Mouse (Mus musculus) gastrocnemius, adult 8-10 months (tissue): ENCODE data around the gene Egln2. TPM values are rescaled to one million over a fixed set of nuclear protein-coding genes. Genes with fewer than 3 reads are reported as not detected.

Experiments used
- DNase-seq, 2 experiments: peaks; one replicate each; pipeline ENCODE4 v3.0.0; 2022; ENCODE audit warnings: low spot score in 2 of 2
- microRNA-seq: library from miRNA; unstranded; fragments of <30 nt; microRNA quantifications from one replicate; pipeline ENCODE4 v1.2.0, GENCODE M21; 2022
- total RNA-seq, 4 experiments: library from RNA; stranded (reverse); gene quantifications; 2 replicates each; pipeline ENCODE4 v1.2.4; 2022

The Egln2 gene
- total RNA-seq, 4 experiments from 2014 or later, result 119 to 120 (median 119) TPM

- DNase-seq, result no peak
Observed at GRCm38 (mm10) chr7:27133156-27133555, 33.4 kb downstream of the Egln2 start.

GRCm38 (mm10) chr7:27132588-27132987, 34.0 kb downstream of the Egln2 start:
- DNase-seq, result no peak

GRCm38 (mm10) chr7:27131387-27131786, 35.2 kb downstream of the Egln2 start:
- DNase-seq, result no peak

GRCm38 (mm10) chr7:27130521-27131370, 35.9 kb downstream of the Egln2 start:
- DNase-seq, result no peak

GRCm38 (mm10) chr7:27129811-27130210, 36.8 kb downstream of the Egln2 start:
- no peak for DNase-seq

GRCm38 (mm10) chr7:27128946-27129345, 37.7 kb downstream of the Egln2 start:
- DNase-seq, result no peak

- DNase-seq, result no peak
Observed at GRCm38 (mm10) chr7:27128162-27128561, 38.4 kb downstream of the Egln2 start.

GRCm38 (mm10) chr7:27124969-27125368, 41.6 kb downstream of the Egln2 start:
- DNase-seq, result no peak

- no peak for DNase-seq
Observed at GRCm38 (mm10) chr7:27124305-27124832, 42.2 kb downstream of the Egln2 start.

- DNase-seq, result no peak
Observed at GRCm38 (mm10) chr7:27119676-27120075, 46.9 kb downstream of the Egln2 start, which contains the start of gene Cyp2f2. Gene Cyp2f2, plus strand, starts transcription at chr7:27119909.

- DNase-seq, result peak; percentile 43 to 45
Observed at GRCm38 (mm10) chr7:27118033-27118511, 48.5 kb downstream of the Egln2 start.

- DNase-seq, result no peak
Observed at GRCm38 (mm10) chr7:27111987-27112386, 54.6 kb downstream of the Egln2 start.

GRCm38 (mm10) chr7:27111038-27111437, 55.6 kb downstream of the Egln2 start:
- DNase-seq, result no peak

- DNase-seq, result no peak
Observed at GRCm38 (mm10) chr7:27110327-27110726, 56.3 kb downstream of the Egln2 start.

Small RNA genes within 50 kb of the gene (microRNA-seq; reads per million reads assigned to microRNA genes)
- gene Mir1191 (not detected), gene Mir3101 (not detected)

Other genes with a start within 250 kb of the Egln2 start
- not detected for gene Cyp2a22, start 227.4 kb downstream of the Egln2 start, total RNA-seq
- gene Cyp2a12, start 137.7 kb downstream of the Egln2 start, total RNA-seq, result under 1 TPM in 1 of 4 experiments, not detected in 3; 0.40 TPM
- 1 to 10 TPM in 2 of 4 experiments, under 1 TPM in 2; 0.34 to 1.2 (median 0.77) TPM for gene Cyp2f2, start 46.9 kb downstream of the Egln2 start, total RNA-seq
- not detected for gene Cyp2t4, start 13.1 kb downstream of the Egln2 start, total RNA-seq
- gene Rab4b, start 12.1 kb upstream of the Egln2 start, total RNA-seq, result 1 to 10 TPM; 4.3 to 5.8 (median 4.7) TPM
- not detected for gene Gm21983, start 14.3 kb upstream of the Egln2 start, total RNA-seq
- gene Mia, start 14.4 kb upstream of the Egln2 start, total RNA-seq, result under 1 TPM in 1 of 4 experiments, not detected in 3; 0.75 TPM
- 10 to 100 TPM; 13.2 to 20.5 (median 15.1) TPM for gene BC024978, start 29.0 kb upstream of the Egln2 start, total RNA-seq
- gene Snrpa, start 29.5 kb upstream of the Egln2 start, total RNA-seq, result 10 to 100 TPM; 27.9 to 32.9 (median 31.6) TPM
- gene Itpkc, start 61.9 kb upstream of the Egln2 start, total RNA-seq, result 1 to 10 TPM; 3.5 to 4.6 (median 3.7) TPM
- gene Coq8b, start 66.2 kb upstream of the Egln2 start, total RNA-seq, result 1 to 10 TPM; 2.6 to 3.3 (median 3.0) TPM
- gene Numbl, start 91.6 kb upstream of the Egln2 start, total RNA-seq, result 1 to 10 TPM; 1.5 to 3.4 (median 2.2) TPM
- 10 to 100 TPM; 33.6 to 50.3 (median 43.1) TPM for gene Ltbp4, start 170.9 kb upstream of the Egln2 start, total RNA-seq
- 1 to 10 TPM; 1.8 to 3.9 (median 2.7) TPM for gene Shkbp1, start 189.2 kb upstream of the Egln2 start, total RNA-seq
- under 1 TPM in 1 of 4 experiments, not detected in 3; 0.53 TPM for gene Gm20479, start 190.6 kb upstream of the Egln2 start, total RNA-seq